27 mouse cellular contexts compared by ENCODE assay signal in the genomic region with DNA sequence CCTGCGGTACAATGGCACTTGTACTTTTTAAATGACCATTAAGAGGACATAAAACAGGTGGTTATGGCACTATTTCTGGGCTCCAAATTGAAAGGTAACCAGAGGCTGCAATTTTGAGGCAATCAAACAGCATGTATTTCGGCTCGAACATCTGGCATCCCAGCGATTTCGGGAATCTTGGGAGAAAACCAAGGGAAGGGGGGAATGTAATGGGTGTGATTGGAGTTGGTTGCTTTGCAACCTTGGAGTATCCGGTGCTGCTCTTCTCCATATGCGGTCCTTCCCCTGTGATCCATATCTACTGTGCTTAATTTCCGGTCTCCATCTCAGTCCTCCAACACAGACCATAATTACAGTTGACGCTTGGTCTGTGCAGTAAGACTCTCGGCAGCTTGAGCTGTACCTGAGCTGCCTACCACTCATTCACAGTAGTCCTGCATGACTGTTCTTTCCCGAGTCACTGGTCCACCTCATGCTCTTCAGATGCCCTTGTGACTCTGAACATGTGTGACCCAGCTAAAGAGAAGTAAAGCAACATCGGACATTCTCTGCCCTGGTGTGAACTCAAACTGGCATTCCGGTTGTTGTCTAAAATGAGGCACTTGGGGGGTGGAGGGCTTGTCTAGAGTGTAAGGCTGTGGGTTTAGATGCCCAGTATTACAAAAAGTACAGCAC. TPM values are rescaled to one million over a fixed set of nuclear protein-coding genes. Genes with fewer than 3 reads are reported as not detected.
A peak's percentile ranks its signal among the peaks of the same experiment; 100 is the strongest.
DNase-seq lines count a peak whose midpoint lies in the region; ATAC-seq lines count a peak whose summit lies in the region.
"Had no signal": no experiment of that assay in that cellular context is flagged by ENCODE, and none has a peak within 500 bp of the region (broad histone marks: within the 10 kb centered on the region; RNA-seq: fewer than 3 reads in every experiment).

No protein-coding gene starts in this region.

- H3K4me2 ChIP-seq in heart, embryonic 15.5 days, result peak overlapping the region; percentile 37
- H3K4me2 ChIP-seq in heart, embryonic 16.5 days (ENCODE audit: low read depth, low read length), result peak overlapping the region; percentile 36; the same call in 1 of the 2 replicates
- no peak overlapping the region for H3K4me2 ChIP-seq in stomach, embryonic 15.5 days
- H3K4me2 ChIP-seq: embryonic facial prominence, embryonic 12.5 days; intestine, embryonic 15.5 days; midbrain, embryonic 15.5 days had no signal

- ATAC-seq in heart, embryonic 15.5 days (replicated peaks; ENCODE audit: insufficient number of reproducible peaks, insufficient read depth, low FRiP score, low read depth), result no peak; the same call in 1 of the 2 replicates
- peak; percentile 28; the same call in 1 of the 2 replicates for ATAC-seq in heart, embryonic 16.5 days (replicated peaks; ENCODE audit: extremely low read depth, insufficient read depth, low FRiP score)
- ATAC-seq in stomach, embryonic 15.5 days (ENCODE audit: insufficient read depth, low FRiP score, low read depth), result no peak
- ATAC-seq: forebrain, embryonic 14.5 days; hindbrain, postnatal 0 days; midbrain, embryonic 15.5 days; Patski had no signal

- H3K36me3 ChIP-seq in heart, embryonic 10.5 days, result no peaks in the 10 kb centered on the region
- H3K36me3 ChIP-seq in heart, embryonic 15.5 days, result no peaks in the 10 kb centered on the region
- H3K36me3 ChIP-seq in heart, embryonic 16.5 days (ENCODE audit: control insufficient read depth, insufficient read depth), result no peaks in the 10 kb centered on the region
- H3K36me3 ChIP-seq in stomach, embryonic 15.5 days, result no peaks in the 10 kb centered on the region
- H3K36me3 ChIP-seq: embryonic facial prominence, embryonic 12.5 days; intestine, embryonic 15.5 days; midbrain, embryonic 15.5 days had no signal

- H3K9me3 ChIP-seq in heart, embryonic 10.5 days, result no peaks in the 10 kb centered on the region
- H3K9me3 ChIP-seq in heart, embryonic 15.5 days (replicated peaks), result no peaks in the 10 kb centered on the region
- no peaks in the 10 kb centered on the region for H3K9me3 ChIP-seq in heart, embryonic 16.5 days (replicated peaks; ENCODE audit: control insufficient read depth, low read length)
- H3K9me3 ChIP-seq in stomach, embryonic 15.5 days, result no peaks in the 10 kb centered on the region
- H3K9me3 ChIP-seq: embryonic facial prominence, embryonic 12.5 days; intestine, embryonic 15.5 days; midbrain, embryonic 15.5 days had no signal

- intact Hi-C loops in heart, postnatal 25 days (cut with DNase I), result no loop called here

- peak; percentile 65 for DNase-seq in heart, embryonic 10.5 days (ENCODE audit: low spot score)
- DNase-seq in heart, postnatal 25 days (ENCODE audit: low spot score), result no peak
- DNase-seq in heart, adult 18-20 months, result no peak
- DNase-seq in layer of hippocampus, postnatal 36 days, result no peak
- DNase-seq: adrenal gland, postnatal 14 days; cerebellum, adult 11 months; cerebellum, adult 9-10 months; cerebellum, postnatal 36 days; embryo, embryonic 11 days; gastrocnemius, postnatal 36 days; kidney, adult 2 months; kidney, postnatal 36 days; liver; lung, adult 2 months had no signal

- 73% methylated on average over 13 of the region's 13 CpGs for WGBS in heart, embryonic 10.5 days
- 57% methylated on average over 13 of the region's 13 CpGs for WGBS in heart, embryonic 15.5 days
- WGBS in heart, embryonic 16.5 days, result 61% methylated on average over 13 of the region's 13 CpGs
- WGBS in stomach, embryonic 15.5 days, result 90% methylated on average over 13 of the region's 13 CpGs

- peak overlapping the region; percentile 9; the same call in 1 of the 2 replicates for H3K4me3 ChIP-seq in heart, embryonic 10.5 days
- no peak overlapping the region for H3K4me3 ChIP-seq in heart, embryonic 15.5 days
- 0 out of 2 replicates have a peak overlapping the region, but pooled peaks have one; percentile 4 for H3K4me3 ChIP-seq in heart, embryonic 16.5 days (ENCODE audit: low read length)
- no peak overlapping the region for H3K4me3 ChIP-seq in stomach, embryonic 15.5 days (replicated peaks)
- H3K4me3 ChIP-seq: embryonic facial prominence, embryonic 12.5 days; intestine, embryonic 15.5 days; layer of hippocampus, adult 2 months; midbrain, embryonic 15.5 days had no signal

- peaks cover 58% of the 10 kb centered on the region for H3K4me1 ChIP-seq in heart, embryonic 10.5 days
- peaks cover 64% of the 10 kb centered on the region for H3K4me1 ChIP-seq in heart, embryonic 15.5 days (replicated peaks)
- H3K4me1 ChIP-seq in heart, embryonic 16.5 days (ENCODE audit: control insufficient read depth, insufficient read depth, low read length), result peaks cover 63% of the 10 kb centered on the region
- no peaks in the 10 kb centered on the region; the same call in 1 of the 2 replicates for H3K4me1 ChIP-seq in stomach, embryonic 15.5 days
- H3K4me1 ChIP-seq: intestine, embryonic 15.5 days; midbrain, embryonic 15.5 days had no signal

- H3K27ac ChIP-seq in heart, embryonic 10.5 days, result peak overlapping the region; percentile 87
- peak overlapping the region; percentile 82 for H3K27ac ChIP-seq in heart, embryonic 15.5 days
- peak overlapping the region; percentile 75 for H3K27ac ChIP-seq in heart, embryonic 16.5 days (ENCODE audit: low read length)
- H3K27ac ChIP-seq in stomach, embryonic 15.5 days, result 0 out of 2 replicates have a peak overlapping the region, but pooled peaks have one; percentile 13
- H3K27ac ChIP-seq: embryonic facial prominence, embryonic 12.5 days; hindbrain, postnatal 0 days; intestine, embryonic 15.5 days; layer of hippocampus, adult 2 months; liver, embryonic 14.5 days; macrophage; midbrain, embryonic 15.5 days had no signal

- H3K9ac ChIP-seq in heart, embryonic 15.5 days, result no peak overlapping the region
- peak overlapping the region; percentile 4 for H3K9ac ChIP-seq in heart, embryonic 16.5 days (ENCODE audit: low read length)
- no peak overlapping the region for H3K9ac ChIP-seq in stomach, embryonic 15.5 days
- H3K9ac ChIP-seq: embryonic facial prominence, embryonic 12.5 days; intestine, embryonic 15.5 days; liver, embryonic 14.5 days; midbrain, embryonic 15.5 days had no signal

- no peaks in the 10 kb centered on the region for H3K27me3 ChIP-seq in heart, embryonic 10.5 days (ENCODE audit: insufficient read depth, poor library complexity, severe bottlenecking)
- H3K27me3 ChIP-seq in heart, embryonic 15.5 days, result no peaks in the 10 kb centered on the region
- no peaks in the 10 kb centered on the region for H3K27me3 ChIP-seq in heart, embryonic 16.5 days (ENCODE audit: control insufficient read depth, insufficient read depth, low read length)
- no peaks in the 10 kb centered on the region for H3K27me3 ChIP-seq in stomach, embryonic 15.5 days (replicated peaks)
- H3K27me3 ChIP-seq: embryonic facial prominence, embryonic 12.5 days; intestine, embryonic 15.5 days; midbrain, embryonic 15.5 days; Patski had no signal

RNA-seq across cellular contexts. Expression of gene Crybg3, which starts 12.3 kb away (rescaled TPM):
- polyA plus RNA-seq in heart, embryonic 10.5 days (2016; fragmentation: Nextera tagmentation; extraction: Ambion mirVana), result 11.4 and 17.5 TPM in 2 replicates
- total RNA-seq in heart, postnatal 25 days (2021), result 10 to 100 TPM; 69.3 to 76.9 TPM
- polyA plus RNA-seq in heart, embryonic 15.5 days (2015; fragmentation: Nextera tagmentation; extraction: Ambion mirVana), result 10.6 and 11.3 TPM in 2 replicates
- 10 to 100 TPM; 71.9 to 73.5 TPM for total RNA-seq in heart, adult 18-20 months (2021)
- 11.2 and 12.6 TPM in 2 replicates for polyA plus RNA-seq in heart, embryonic 16.5 days (2015; fragmentation: Nextera tagmentation; extraction: Ambion mirVana)
- 8.2 and 10.5 TPM in 2 replicates for polyA plus RNA-seq in stomach, embryonic 15.5 days (2015; fragmentation: Nextera tagmentation; extraction: Ambion mirVana)
- 1 to 10 TPM; 4.7 TPM for total RNA-seq in layer of hippocampus, postnatal 36 days (2021)

RNA-seq across cellular contexts. Expression of gene Arl6, which starts 50.7 kb away (rescaled TPM):
- 22.6 and 24.0 TPM in 2 replicates for polyA plus RNA-seq in heart, embryonic 10.5 days (2016; fragmentation: Nextera tagmentation; extraction: Ambion mirVana)
- 1 to 10 TPM; 4.5 to 5.1 TPM for total RNA-seq in heart, postnatal 25 days (2021)
- polyA plus RNA-seq in heart, embryonic 15.5 days (2015; fragmentation: Nextera tagmentation; extraction: Ambion mirVana), result 19.2 and 22.2 TPM in 2 replicates
- total RNA-seq in heart, adult 18-20 months (2021), result 1 to 10 TPM; 3.0 to 4.0 TPM
- polyA plus RNA-seq in heart, embryonic 16.5 days (2015; fragmentation: Nextera tagmentation; extraction: Ambion mirVana), result 22.9 and 24.8 TPM in 2 replicates
- 24.6 and 25.6 TPM in 2 replicates for polyA plus RNA-seq in stomach, embryonic 15.5 days (2015; fragmentation: Nextera tagmentation; extraction: Ambion mirVana)
- total RNA-seq in layer of hippocampus, postnatal 36 days (2021), result 10 to 100 TPM; 28.3 to 30.4 TPM
- total RNA-seq: MEL had no signal

Comparison
In these comparisons a context has a peak if more than half of its experiments do, and no peak if none do; other contexts are left out.
1. H3K4me3 ChIP-seq: peak in heart, embryonic 10.5 days (single experiment) and heart, embryonic 16.5 days (single experiment); none in heart, embryonic 15.5 days (single experiment) and stomach, embryonic 15.5 days (single experiment).
2. H3K27ac ChIP-seq: peak in every context shown above with its lines; median percentile 87 in heart, embryonic 10.5 days; 82 in heart, embryonic 15.5 days; 75 in heart, embryonic 16.5 days; 13 in stomach, embryonic 15.5 days.